Mouse (Mus musculus): ENCODE results near the gene Piezo1.

Gene Piezo1

GRCm38 (mm10) chr8:122546811-122547453 is 4.2 kb downstream of the Piezo1 start:
- DNase-seq (ENCODE audit: low spot score in 2 of 2): no peak

GRCm38 (mm10) chr8:122546066-122546755 is 4.9 kb downstream of the Piezo1 start:
- DNase-seq (ENCODE audit: low spot score in 2 of 2): no peak

DNA sequence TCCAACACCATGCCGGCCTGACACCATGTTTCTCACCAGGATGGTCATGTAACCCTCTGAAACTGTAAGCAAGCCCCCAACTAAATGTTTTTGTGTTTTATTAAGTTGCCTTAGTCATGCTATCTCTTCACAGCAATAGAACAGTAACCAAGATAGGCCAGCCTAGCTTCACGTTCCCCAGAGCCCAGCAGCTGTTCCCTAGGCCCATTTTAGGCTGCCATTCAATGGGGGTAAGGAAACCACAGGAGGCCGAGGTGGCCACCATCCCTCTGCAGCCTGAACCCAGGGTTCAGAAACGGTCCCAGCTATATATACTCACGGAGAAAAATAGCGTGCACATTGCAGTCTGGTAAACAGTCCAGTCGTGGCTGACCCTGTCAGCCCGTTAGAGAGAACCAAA is 7.0 kb downstream of the Piezo1 start:
- no peak for DNase-seq (ENCODE audit: low spot score in 2 of 2)

GRCm38 (mm10) chr8:122538310-122539076 is 12.6 kb downstream of the Piezo1 start:
- DNase-seq (ENCODE audit: low spot score in 2 of 2): no peak

DNA sequence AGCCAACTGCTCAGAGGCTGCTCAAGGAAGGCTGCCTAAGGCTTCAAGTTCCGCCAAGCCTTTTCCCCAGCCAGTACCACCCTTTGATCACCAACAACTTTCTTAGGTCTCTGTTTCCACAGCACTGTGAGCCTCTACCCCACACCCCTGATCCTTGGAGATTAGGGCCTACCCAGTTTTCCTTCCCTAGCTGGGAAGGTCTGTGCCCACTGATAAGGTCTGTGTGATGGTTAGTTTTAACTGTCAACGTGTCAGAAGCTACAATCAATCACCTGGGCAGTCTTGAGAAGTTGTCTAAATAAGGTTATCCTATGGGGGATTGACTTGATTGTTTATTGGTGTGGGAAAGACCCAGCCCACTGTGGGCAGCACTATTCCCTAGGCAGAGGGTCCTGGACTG is 13.3 kb downstream of the Piezo1 start:
- DNase-seq (ENCODE audit: low spot score in 2 of 2): no peak

DNA sequence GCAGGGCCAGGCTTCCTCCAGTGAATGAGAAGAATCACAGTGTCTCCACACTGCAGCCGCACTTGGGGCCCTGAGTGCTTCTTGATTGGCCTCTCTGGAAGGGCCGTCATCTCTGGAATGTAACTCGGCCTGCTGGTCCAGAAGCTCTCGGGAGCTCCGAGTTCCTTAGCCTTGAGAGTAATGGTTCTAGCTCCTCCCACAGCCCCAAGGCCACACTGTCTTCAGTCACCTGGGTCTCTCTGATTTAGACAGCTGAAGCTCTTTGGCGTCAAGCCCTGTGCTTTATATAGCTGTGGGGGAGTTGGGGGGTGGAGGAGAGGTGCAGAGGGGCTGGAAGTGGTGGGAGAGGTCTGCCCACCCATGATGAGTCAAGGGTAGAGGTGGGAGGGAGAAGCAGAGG is 14.1 kb downstream of the Piezo1 start:
- no peak for DNase-seq (ENCODE audit: low spot score in 2 of 2)

- DNase-seq (ENCODE audit: low spot score in 2 of 2): no peak
These were observed 19.8 kb downstream of the Piezo1 start for GRCm38 (mm10) chr8:122531312-122531711.

- DNase-seq (ENCODE audit: low spot score in 2 of 2): no peak
These were observed 22.0 kb downstream of the Piezo1 start for GRCm38 (mm10) chr8:122529159-122529558.

DNA sequence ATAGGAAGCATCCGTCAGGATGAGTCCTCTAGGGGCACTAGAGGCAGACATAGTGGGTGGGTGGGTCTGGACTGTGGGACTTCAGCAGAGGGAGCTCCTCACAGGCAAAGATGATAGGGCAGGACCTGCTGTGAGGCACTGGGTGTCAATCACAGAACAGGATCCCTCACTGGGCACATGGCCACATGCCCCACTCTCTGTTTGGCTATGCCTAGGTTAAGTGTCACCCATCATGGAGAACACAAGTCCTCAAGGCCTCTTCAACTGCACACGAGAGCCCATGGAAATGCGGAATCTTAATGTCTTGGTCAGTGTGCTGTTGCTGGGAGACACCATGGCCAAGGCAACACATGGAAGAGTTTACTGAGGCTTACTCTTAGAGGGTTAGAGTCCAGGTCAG is 23.2 kb downstream of the Piezo1 start:
- DNase-seq (ENCODE audit: low spot score in 2 of 2): no peak

DNA sequence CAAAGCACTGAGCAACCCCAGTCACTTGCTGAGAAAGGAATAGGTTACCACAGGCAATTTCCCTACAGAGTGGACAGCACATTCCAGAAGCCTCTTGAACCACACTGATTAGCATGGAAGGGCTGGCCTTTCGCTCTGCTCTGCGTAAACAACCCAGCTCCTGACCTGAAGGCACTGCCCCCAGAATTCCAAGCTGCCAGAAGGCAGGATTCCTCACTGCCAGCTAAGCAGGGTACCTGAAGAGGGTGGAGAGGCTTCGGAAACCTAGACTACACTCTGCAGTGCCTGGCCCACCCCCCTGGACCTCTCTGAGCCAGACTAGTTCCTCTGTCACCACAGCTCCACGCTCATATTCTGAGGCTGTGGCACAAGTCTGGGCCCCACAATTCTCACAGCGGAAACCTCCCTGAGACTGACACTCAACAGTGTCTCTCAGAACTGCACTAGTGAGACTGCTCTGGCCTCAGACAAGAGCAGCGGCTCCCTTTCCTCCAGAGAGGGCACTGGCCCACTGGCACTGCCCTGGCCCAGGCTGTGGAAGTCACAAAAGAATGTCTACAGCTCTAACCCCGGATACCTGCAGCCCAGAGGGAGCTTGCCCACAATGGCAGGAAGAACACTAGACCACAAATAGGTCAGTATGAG is 24.5 kb downstream of the Piezo1 start:
- DNase-seq (ENCODE audit: low spot score in 2 of 2): no peak

DNA sequence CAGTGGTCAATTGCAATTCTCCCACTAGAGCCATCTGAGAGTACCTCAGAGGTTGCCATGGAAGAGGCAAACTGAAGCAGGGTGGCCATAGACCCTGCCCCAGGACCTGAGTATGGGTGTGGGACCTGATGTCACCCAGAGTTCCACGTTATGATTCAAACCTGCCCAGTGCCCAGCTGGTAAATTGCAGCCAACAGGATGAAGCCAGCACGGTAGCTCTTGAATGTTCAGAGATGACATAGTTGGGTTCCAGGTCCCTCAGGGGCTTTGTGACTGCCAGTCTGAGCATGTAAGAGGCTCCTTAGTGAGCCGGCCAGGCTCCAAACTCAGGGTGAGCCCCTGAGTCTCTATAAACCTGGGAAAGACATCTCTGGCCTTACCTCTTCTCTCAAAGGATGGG is 25.0 kb downstream of the Piezo1 start:
- no peak for DNase-seq (ENCODE audit: low spot score in 2 of 2)

DNA sequence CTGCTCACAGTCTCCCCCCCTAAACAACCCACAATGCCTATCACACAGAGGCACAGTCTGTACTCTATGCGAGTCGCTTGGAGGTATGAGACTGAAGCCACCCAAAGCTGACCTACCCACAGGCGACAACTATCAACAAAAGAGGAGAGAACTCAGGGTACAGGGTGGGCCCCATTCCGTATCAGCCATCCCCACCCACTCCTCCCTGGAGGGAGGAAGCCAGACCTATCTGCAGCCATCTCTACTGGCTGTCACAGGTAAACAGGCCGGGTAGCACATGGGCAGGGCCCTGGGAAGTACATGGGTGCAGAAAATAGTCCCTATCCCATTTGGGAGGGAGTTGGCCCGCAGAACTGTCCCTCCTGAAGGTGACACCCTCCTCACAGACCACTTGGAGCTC is 26.1 kb downstream of the Piezo1 start:
- DNase-seq (ENCODE audit: low spot score in 2 of 2): no peak

GRCm38 (mm10) chr8:122524506-122524905 is 26.6 kb downstream of the Piezo1 start:
- DNase-seq (ENCODE audit: low spot score in 2 of 2): no peak

GRCm38 (mm10) chr8:122523652-122524360 is 27.3 kb downstream of the Piezo1 start:
- peak; percentile 46 to 53 for DNase-seq (ENCODE audit: low spot score in 2 of 2)

DNA sequence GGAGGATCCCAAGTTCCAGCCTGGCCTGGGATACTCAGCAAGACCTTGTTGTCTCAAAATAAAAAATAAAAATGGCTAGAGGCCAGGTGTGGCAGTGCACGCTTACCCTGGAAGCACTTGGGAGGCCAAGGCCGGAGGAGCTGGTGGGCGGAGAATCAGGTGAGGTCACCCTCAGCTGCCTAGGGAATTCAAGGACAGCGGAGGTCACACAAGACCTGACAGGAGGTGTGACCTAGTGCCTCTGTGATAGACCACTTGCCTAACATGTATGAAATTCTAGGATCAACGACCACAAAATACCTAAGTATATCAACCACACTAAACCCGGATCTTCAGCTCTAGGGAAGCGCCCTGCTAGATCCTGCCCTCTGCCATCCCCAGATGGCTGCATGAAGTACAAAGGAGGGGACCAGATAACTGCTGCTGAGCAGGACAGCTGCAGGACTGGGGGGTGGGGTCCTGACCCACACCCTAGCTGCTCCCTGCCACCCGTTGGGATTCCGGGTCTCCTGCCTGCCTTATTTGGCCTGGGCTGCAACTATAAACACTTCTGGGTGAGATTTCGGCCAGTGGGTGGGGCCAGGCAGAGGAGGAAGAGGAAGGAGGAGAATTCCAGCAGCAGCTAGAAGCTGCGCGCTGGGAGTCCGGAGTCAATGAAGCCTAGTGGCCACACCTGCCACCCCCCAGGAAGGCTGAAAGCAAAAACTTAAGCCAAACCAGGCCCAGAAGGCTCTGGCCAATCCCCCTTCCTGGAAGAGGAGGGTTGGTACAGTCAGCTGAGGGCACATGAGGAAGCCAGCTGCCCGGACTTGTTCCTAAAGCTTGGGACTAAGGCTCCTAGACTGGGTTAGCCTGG is 28.1 kb downstream of the Piezo1 start:
- DNase-seq (ENCODE audit: low spot score in 2 of 2): no peak

GRCm38 (mm10) chr8:122520611-122521010 is 30.5 kb downstream of the Piezo1 start:
- no peak for DNase-seq (ENCODE audit: low spot score in 2 of 2)

GRCm38 (mm10) chr8:122517541-122518190 is 33.5 kb downstream of the Piezo1 start:
- DNase-seq (ENCODE audit: low spot score in 2 of 2): no peak

DNA sequence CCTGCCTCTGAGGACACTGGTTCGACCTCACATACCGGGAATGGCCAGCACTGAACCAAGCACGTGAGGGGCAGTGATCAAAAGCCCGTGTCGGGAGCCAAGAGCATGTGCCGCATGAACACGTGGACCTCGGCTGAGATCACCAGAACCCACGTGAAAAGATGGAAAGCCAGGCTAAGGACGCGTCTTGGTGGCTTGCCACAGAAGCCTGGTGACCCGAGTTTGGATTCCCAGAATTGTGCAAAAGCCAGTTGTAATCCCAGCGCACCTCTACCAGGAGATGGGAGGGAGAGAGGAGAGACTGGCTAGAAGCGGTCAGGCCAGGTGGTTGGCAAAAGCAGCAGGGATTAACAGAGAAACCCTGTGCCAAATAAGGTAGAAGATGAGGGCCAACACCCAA is 35.4 kb downstream of the Piezo1 start:
- DNase-seq (ENCODE audit: low spot score in 2 of 2): no peak

DNA sequence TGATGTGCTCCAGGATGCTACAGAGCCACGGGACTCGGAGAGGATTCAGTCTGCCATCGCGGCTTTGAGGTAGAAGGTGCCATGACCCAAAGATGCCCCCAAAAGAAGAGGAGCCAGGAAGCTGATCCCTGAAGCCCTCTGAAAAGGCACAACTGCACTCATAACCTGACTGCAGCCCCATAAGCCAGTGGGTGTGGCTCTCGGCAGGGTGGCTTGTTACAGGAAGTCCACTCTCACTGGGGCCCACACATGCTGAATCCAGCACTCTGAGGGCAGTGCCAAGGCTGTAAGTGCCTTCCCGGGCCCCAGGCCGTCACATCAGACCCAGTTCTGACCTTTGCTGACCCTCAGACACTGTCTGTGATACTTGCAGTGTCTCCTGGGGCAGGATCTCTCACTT is 38.7 kb downstream of the Piezo1 start:
- no peak for DNase-seq (ENCODE audit: low spot score in 2 of 2)

- DNase-seq (ENCODE audit: low spot score in 2 of 2): no peak
These were observed 39.6 kb downstream of the Piezo1 start for GRCm38 (mm10) chr8:122511552-122511951.

Data from frontal cortex, postnatal 10 days (tissue).